Mouse (Mus musculus) hindlimb bud, embryonic 11.5 days (tissue): ENCODE results near the gene S100pbp.

Experiments
- DNase-seq: peaks from one replicate; pipeline ENCODE4 v3.0.0-alpha.2; 2012; ENCODE audit warnings: low read depth, low spot score; ENCODE audit errors: extremely low spot score

The S100pbp gene

DNA sequence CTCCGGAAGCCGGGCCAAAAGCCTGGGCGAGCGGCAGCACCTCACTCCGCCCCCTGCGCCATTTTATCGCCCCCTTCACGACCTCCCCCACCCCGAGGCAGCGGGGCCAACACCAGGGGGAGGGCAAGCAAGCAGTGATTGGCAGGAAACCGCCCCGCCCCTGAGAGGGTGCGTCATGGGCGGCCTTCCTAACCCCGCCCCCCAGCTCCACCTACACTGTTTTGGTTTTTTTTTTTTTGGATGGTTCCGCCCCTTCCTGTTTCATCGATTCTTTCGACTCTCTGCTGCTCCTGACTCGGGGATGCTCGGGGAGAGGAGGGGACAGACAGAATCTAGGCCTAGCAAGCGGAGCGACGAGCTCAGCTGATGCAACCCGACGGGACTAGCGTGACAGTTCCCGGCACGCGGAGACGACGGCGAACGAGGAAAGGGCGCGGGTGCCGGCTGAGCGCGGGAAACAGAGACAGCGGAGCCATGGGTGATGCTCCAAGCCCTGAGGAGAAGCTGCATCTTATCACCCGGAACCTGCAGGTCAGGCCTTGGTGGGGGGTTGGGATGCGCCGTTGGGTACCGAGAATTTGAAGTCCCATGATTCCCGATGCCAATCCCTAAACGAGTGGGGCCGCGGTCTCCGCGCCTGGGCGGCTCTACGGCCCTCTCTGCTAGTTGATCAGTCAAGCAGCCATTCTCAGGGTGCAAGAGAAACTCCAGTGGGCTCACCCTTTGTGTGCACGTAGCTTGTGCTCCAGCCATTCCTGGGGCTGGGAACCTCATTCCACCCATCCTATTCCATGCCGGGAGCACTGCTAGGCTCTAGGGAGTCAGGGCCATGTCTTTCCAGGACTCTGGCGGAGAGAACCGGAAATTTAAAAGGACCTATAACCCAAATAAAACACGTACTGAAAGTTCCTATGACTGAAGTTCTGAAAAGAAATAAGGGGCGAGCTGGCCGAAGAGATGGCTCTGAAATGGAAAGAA lies at the start of gene S100pbp, which contains the start of gene Yars:
Gene S100pbp, minus strand, starts transcription at position 186 of the 978 bp plus-strand sequence.
Gene Yars, plus strand, starts transcription at position 219 of the 978 bp plus-strand sequence.
- peak; percentile 97 for DNase-seq

DNA sequence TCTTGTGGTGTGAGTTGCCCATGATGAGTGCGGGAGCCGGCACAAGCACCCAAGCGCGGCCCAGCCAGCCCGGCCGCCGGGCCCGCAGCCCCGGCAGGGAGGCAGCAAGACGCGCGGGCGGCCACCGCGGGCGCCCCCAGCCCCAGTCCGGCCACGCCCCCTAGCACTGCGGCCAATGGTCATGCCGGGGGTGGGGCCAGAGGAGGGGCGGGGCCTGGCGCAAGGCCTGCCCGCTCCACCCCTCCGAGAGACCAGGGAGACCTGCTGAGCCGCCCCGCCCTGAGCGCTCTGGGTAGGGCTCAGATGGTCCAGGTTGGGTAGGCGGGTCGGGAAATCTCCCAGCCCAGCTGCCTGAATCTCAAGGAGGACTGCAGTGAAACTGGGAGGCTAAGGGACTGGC lies 49.5 kb upstream of the S100pbp start:
- no peak for DNase-seq

DNA sequence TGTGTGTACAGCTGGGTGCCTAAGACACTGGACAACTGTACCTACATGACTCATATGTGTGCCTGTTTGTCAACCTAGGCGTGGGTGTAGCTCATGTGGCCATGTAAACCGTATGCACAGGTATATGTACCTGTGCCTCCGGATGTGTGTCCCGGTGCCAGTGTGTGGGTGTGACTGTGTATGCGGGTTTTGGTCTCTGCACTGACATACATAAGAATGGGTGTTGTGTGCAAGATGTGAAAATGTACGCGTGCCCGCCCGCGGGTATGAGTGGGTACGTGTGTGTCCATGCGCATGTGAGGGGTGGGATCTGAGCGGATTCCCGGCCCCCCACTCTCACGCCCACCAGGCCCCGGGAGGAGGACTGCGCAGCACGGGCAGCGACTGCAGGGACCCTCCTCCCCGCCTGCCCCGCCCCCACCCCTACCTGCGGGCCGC lies 49.1 kb upstream of the S100pbp start:
- DNase-seq: no peak

DNA sequence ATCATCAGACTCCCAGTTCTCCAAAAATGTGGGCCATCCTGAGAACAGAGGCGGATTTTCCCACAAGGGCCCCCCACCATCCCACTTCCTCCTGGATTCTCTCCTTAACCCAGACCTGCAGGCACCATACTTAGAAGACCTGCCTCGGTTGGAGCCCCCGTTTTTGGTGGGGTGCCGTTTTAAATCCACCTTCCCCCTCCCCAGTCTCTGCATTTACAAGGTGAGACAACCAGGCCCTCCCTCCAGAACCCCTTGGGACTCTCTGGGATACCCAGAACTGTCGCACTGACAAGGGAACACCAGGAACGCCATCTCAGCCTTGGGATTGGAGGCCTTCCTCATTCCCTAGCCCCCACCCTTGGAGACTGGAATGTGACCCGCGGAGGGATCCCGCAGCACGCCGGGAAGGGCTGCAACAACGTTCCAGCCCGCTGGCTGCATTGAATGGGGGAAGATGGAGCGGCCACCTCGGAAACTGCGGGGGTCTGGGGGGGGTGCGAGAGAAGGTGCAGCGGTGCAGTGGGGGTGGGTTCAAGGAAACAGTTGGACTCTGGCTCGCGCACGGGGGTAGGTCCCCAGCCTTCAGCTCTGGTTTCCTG lies 48.4 kb upstream of the S100pbp start:
- no peak for DNase-seq

DNA sequence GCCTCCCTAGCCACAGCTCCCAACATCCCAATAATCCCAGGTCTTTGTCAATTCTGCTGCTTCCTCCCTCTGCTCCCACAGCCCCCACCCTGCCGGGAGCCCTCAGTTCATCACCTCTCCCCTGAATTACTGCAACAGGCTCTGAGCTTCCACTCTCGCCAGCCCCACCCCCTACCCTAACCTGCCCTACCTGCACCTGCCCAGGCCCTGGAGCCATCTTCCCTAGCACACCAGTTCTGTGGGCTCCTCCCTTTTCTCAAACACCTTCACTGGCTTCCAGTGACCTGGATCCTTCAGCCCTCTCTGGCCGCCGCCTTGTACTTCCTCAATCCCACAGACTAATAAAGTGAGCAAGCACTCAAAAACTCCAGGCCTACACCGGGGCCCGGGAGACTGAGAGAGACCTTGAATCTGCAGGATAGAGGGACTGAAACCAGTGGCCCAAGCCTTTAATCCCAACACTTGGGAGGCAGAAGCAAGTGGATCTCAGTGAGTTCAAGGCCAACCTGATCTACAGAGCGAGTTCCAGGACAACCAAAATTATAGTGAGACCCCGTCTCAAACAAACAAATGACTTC lies 46.8 kb upstream of the S100pbp start:
- no peak for DNase-seq

DNA sequence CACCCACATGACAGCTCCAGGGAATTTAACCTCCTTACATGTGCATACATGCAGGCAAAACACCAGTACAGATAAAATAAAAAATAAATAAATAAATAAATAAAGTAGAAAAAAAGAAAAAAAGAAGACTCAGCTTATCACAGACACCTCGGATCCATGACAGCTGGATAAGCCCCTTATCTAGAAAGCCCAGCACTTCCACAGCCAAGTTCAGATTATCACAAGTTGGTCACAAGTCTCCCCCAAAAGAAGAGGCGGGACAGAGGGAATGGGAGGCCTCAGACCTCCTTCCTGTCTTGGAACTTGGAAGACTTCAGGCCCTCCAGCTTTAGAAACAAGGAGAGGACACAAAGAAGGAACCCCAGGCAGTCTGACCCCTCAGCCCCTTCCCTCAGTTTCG lies 45.6 kb upstream of the S100pbp start:
- DNase-seq: no peak

DNA sequence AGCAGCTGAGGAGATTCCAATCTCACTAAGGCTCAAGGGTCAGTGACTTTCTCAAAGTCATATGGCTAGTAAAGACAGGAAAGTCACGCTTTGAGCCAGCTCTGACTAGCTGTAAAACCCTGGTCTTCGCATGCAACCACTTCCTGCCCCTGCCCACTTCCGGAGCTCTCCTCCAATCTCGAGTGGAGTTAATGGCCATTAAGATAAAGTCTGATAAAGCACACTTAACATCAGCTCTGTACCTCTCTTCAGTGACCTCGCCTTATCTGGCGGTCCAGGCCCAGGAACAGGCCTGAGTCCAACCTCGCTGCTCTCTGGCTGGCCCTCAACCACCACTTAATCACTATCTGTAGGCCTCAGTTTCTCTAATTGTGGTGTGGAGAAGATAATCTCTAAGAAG lies 45.0 kb upstream of the S100pbp start:
- no peak for DNase-seq

DNA sequence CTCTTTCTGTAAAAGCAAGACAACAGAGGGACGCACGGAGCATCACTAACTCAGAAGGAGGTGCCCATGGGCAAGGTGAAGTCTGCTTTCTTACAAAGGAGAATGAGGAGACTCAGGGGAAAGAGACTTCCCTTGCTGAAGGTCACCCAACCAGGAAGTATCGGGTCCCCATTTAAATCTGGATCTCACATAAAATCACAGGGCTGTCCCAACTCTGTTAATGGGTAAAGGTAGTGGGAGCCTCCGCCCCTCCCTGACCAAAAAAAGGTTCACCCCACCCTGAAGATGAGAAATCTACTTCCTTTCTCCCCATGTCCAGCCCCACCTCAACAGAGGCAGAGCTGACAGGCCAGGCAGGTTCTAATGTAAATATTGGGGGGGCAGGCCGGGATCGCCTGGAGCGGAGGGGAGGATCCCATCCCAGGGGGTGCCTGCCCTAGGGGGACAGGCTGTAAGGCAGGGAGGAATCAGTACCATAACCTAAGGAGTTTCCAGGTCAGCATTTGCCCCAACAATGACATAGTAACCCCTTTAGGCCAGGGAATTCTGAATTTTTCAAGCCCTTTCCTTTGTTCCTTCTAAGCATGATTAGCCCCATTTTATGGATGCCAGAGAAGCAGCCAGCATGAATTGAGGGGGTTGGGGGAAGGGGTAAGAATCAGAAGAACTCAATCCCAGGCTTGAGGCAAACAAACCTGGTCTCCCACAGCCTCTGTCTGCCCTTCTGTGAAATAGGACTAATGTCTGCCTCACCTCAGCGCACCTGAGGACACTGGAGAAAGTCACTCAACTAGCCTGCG lies 43.2 kb upstream of the S100pbp start:
- no peak for DNase-seq

DNA sequence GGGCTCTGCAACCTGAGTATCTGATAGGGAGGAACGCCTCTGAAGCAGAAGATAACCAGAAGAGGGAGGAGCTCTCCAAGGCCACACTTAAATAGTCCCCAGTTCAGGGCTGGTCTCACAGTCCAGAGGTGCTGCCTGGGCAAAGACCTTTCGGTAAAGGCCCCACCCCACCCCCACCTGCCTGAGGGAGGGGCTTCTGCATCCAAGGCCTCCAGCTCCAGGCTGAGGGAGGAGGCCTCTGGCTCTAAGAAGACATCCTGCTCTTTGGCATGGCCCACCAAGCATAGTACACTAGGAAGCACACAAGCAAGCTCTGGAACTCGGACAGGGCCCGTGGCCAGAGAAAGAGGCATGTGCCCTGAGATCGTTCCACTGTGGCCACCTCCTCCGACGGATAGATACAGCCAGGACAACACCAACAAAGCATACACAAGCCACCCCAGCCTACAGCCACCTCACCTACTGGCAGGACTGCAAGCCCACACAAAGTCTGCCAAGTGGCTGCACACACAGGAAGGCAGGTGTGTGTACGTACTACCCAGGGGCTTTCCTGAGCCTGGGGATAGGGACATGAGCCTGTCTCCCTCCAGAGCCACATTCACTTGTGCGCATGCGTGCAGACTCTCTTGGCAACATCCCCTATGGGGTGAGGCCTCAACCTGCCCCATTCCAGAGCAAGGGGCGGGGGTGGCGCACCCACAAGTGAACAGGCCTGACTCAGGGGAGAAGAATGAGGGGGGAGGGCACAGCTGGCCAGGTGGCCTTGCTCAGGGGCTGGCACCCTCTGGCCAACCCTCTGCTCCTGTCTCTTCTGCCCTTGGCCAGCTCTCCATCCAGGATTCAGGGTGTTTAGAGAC lies 42.3 kb upstream of the S100pbp start:
- DNase-seq: no peak

DNA sequence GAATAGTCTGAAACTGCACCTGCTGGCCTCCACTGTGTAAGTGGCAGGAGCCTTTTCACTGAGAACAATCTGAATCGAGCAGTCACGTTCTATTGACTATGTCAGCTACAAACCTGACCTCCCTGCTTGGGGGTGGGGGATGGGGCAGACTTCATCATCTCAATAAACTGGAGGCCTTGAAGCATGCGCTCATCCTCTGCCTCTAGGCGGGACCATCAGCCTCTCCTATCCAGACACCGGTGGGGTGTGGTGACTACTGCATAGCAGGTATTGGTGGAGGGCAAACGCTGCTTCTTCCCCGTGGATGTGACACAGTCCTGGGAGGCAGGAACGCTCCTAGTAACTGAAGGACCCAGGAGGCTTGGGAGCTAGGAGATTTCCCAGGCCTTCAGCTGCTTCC lies 41.4 kb upstream of the S100pbp start:
- no peak for DNase-seq

DNA sequence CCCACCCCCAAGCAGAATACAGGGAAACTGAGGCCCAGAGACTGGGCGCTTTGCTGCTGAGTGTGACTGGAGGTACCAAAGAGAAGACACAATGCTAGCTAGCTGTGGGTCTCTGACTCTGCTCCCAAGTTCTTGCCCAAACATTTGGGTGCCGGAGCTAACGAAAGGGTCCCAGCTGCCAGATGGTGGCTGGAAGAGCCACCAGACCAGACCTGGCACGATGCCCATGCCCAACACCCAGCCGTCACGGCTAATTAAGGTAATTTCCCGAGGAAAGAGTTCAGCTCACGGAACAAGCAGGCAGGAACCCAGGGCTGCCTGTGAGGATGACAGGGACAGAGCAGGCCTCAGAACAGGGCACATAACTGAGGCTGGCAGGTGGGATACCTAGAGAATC lies 38.5 kb upstream of the S100pbp start:
- no peak for DNase-seq

DNA sequence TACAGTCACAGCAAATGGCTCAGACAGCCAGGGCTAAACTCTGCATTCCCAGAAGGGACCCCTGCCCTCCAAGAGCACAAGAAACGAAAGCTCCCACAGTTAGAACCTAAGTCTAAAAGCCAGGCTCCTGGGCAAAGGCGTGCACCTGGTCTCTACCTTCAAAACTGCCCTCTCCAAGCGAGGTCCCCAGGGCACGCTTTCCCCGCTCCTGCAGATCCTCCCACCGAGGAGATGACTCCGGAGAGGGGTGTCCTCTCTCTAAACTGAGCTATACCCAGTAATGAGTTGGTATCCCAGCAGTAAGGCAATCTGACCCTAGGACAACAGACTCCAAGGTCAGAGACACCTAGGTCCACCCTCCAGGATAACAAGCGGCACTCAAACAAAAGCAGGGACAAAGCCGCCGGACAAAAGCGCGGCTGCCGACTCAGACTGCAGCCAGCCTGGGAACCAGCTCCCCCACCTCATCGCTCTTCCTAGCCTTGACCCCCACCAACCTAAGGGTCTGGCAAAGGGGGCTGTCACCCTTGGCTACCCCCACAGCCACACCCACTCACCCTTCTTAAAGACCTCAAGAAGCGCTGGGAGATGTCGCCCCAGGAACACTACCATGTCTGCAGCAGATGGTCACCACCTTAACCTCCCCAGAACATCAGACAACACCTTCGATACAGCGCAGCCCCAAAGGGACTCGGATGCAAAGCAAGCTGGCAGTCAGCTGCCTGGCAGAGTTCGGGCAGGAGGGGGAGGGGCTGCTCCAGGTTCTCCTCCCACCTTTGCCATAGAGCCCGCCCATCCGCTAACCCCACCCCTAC lies 37.9 kb upstream of the S100pbp start:
- DNase-seq: no peak

DNA sequence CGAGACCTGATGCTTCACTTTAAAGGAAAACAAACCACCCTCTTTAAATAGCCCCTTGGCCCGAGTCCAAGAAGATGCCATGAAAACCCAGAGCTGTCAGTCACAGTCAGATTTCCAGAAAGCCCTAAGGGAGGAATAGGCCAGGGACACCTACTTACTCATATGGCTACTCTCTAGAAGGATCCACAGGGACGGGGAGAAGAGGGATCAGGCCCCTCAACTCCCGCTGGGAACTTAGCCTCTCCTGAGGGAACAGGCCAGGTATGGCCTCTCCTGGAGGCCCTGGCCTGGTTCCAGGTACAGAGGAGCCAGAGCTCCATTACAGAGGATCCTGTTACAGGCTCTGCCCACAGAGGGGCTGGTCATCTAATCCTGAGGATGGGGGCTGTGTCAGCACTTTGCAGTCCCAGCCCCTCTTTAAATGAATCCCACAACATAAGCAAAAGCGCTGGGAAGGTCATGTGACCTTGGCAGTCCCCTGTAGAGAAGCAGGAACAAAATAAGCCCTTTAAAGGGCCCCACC lies 37.0 kb upstream of the S100pbp start:
- no peak for DNase-seq

DNA sequence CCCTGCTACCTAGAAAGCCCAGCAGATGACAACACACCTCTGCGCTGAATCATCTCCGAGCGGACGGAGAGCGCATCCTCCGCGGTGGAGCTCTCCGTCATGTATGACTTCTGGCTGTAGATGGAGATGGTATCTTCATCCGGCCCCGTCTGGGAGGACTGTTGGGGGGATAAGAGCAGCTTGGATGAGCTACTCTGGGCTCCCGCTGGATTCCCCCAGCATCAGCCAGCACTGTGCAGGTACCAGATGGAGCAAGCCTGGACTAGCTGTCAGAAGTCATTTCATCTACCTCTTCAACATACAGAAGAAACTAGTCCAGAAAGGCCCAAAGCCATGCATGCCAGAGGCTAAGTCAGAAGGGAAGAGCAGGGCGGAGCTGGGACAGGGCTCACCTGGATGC lies 35.8 kb upstream of the S100pbp start:
- no peak for DNase-seq

DNA sequence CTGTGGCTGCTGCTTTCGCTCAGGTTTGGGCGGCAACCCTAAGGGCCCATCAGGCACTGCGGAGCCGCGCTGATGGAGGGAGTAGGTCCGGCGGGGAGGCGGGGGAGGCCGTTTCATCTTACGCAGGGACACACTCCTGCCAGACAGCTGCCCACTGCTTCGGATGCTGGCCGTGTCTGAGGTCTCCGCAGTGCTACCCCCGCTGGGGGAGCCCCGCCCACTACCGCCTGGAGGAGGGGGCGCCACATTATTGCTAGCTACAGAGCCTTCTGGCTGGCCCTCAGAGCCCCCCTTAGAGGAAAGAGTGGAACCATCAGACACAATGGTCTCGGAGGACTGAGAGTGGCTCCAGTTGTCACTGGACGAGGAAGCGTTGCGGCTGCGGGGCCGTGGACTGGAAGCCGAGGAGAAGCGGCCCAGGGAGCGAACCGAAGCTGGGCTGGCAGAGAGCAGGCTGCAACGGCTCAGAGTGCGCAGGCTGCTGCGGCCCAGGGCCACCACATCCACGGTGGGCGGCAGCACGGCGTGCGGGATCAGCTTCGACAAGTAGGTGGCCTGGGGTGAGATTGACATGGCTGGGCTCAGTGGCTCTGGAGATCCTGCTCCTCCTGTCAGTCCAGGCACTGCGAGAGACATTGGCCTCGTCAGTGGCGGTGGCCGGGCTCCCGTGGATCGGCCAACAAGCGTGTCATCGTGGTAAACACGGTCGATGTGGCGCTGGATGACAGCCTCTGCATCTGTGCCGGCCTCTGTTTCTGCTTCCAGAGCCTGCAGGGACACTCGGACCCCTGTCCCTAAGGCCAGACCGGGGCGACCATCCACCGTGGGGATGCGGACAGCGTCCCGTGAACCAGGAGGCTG lies 34.1 kb upstream of the S100pbp start:
- no peak for DNase-seq

DNA sequence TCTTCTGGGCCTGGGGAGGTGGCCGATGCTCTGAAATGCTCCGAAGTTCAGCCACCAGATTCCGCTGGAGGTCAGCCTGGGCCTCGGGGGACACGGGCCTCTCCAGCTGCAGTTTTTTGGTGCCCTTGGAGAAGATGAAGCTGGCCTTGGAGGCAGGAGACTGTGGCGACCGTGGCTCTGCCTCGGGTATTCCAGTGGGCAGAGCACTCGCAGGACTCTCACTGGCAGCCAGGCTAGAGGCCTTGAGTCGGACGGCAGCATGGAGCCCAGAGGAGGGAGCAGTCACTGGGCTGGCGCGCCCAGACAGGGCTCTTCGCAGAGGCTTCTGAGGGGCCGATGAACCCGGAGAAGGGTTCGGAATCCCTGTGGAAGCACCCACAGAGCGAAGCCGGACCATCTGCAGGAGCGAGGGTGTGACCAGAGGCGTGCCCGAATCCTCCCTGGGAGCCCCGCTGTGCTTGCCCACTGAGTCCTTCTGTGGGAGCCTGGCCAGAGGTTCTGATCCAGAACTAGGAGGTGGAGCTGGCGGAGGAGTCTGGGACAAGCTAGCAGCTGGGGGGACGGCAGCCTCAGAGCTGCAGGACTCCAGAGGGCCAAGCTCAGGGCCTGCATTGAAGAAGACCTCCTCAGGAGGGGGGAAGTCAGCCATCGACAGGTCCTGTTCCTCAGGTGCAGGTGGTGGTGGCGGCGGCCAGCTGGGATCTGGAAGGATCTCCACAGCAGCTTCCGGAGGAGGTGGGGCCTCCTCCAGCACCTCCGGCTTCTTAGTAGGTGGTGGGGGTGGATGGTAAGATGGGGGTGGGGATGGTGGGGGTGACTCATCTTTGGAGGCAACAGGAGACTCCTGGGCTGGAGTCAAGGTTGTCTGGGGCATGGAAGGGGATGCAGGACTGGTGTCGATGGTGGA lies 32.7 kb upstream of the S100pbp start:
- no peak for DNase-seq
